Mouse (Mus musculus): ENCODE measurements around the gene Hist1h2af. TPM values are rescaled to one million over a fixed set of nuclear protein-coding genes. Genes with fewer than 3 reads are reported as not detected.

Hist1h2af gene
- total RNA-seq, 2 experiments from 2014 or later = 27.0 to 28.3 TPM

- intact Hi-C loops (cut with DNase I) = no loop called here
Measured at GRCm38 (mm10) chr13:23506819-23507515, 26.7 kb upstream of the Hist1h2af start.

GRCm38 (mm10) chr13:23510127-23510526 lies 23.6 kb upstream of the Hist1h2af start:
- no peak for DNase-seq (ENCODE audit: extremely low spot score in 1 of 2, low spot score in 2 of 2)
- intact Hi-C loops (cut with DNase I) = no loop called here

More at GRCm38 (mm10) chr13:23506819-23507515, 26.7 kb upstream of the Hist1h2af start:
- DNase-seq (ENCODE audit: extremely low spot score in 1 of 2, low spot score in 2 of 2) = peak in 1 of 2 experiments; percentile 24

- no peak for DNase-seq (ENCODE audit: extremely low spot score in 1 of 2, low spot score in 2 of 2)
- intact Hi-C loops (cut with DNase I) = no loop called here
Measured at GRCm38 (mm10) chr13:23513517-23513916, 20.2 kb upstream of the Hist1h2af start.

DNA sequence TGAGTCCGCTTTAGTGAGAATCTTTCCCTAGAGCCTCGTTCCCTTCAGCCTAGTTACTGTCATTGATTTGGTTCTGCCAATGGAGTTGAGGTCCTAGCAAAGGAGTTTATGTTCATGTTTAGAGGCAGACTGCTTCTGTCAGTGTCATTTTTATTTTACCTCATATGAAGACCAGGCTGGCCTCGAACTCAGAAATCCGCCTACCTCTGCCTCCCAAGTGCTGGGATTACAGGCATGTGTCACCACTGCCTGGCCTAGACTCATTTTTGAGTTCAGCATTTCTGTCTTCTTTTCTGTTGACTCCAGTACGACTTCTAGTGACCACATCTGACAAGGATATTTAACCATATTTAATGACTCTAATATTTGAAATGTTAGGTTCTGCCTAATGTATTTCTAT lies 18.4 kb upstream of the Hist1h2af start:
- intact Hi-C loops (cut with DNase I) = loop anchor here (5.0 kb wide), 2 partner anchors 213 to 1573 kb away; no protein-coding TSS in a partner anchor
- no peak for DNase-seq (ENCODE audit: extremely low spot score in 1 of 2, low spot score in 2 of 2)

- DNase-seq (ENCODE audit: extremely low spot score in 1 of 2, low spot score in 2 of 2) = no peak
- intact Hi-C loops (cut with DNase I) = loop anchor here (5.0 kb wide), 2 partner anchors 214 to 1574 kb away; no protein-coding TSS in a partner anchor
Measured at GRCm38 (mm10) chr13:23515826-23516620, 17.7 kb upstream of the Hist1h2af start.

GRCm38 (mm10) chr13:23516822-23517602 lies 16.7 kb upstream of the Hist1h2af start:
- intact Hi-C loops (cut with DNase I) = loop anchor here (5.0 kb wide), 2 partner anchors 215 to 1575 kb away; no protein-coding TSS in a partner anchor
- DNase-seq (ENCODE audit: extremely low spot score in 1 of 2, low spot score in 2 of 2) = peak; percentile 61 to 72

GRCm38 (mm10) chr13:23517603-23518294 lies 16.0 kb upstream of the Hist1h2af start:
- intact Hi-C loops (cut with DNase I) = loop anchor here (2.0 to 5.0 kb wide), 3 partner anchors 85 to 1575 kb away; no protein-coding TSS in a partner anchor
- DNase-seq (ENCODE audit: extremely low spot score in 1 of 2, low spot score in 2 of 2) = peak; percentile 84 to 92

- DNase-seq (ENCODE audit: extremely low spot score in 1 of 2, low spot score in 2 of 2) = no peak
- intact Hi-C loops (cut with DNase I) = loop anchor here (2.0 to 5.0 kb wide), 3 partner anchors 85 to 1576 kb away; no protein-coding TSS in a partner anchor
Measured at GRCm38 (mm10) chr13:23518295-23518603, 15.5 kb upstream of the Hist1h2af start.

DNA sequence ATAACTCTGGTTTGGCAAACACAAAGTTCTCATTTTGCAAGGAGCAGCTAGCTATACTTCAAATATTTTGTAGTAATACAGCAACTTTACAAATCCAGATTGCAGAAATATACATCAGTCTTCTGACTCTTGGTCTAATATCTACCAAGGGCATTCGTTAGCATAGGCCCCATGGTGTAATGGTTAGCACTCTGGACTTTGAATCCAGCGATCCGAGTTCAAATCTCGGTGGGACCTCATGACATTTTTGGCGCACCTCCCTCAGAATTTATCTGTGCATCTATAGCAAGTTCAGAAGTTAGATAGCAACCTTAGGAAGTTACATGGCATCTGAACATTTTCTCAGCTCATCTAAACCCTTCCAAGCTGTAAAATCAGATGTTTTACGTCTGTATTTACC lies 14.8 kb upstream of the Hist1h2af start:
- intact Hi-C loops (cut with DNase I) = loop anchor here (2.0 to 5.0 kb wide), 3 partner anchors 86 to 1577 kb away; no protein-coding TSS in a partner anchor

DNA sequence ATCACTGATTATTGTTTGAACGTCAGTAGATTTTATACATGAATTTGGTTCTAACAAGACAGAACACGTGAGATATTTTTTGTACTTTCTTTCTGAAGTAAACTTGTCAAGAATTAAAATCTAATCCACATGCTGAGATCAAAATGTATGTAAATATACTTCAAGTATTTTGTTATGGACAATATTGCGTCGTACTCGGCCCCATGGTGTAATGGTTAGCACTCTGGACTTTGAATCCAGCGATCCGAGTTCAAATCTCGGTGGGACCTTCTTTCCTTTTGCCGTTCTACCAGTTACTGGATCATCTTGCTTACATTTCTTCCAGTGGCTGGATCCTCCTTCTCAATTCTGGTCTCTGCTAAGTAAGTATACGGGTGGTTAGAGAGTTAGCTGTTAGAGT lies 14.3 kb upstream of the Hist1h2af start:
- DNase-seq (ENCODE audit: extremely low spot score in 1 of 2, low spot score in 2 of 2) = peak; percentile 67 to 86
- intact Hi-C loops (cut with DNase I) = loop anchor here (2.0 to 5.0 kb wide), 3 partner anchors 87 to 1577 kb away; no protein-coding TSS in a partner anchor

More for the DNA sequence above, 14.8 kb upstream of the Hist1h2af start:
- peak; percentile 61 to 77 for DNase-seq (ENCODE audit: extremely low spot score in 1 of 2, low spot score in 2 of 2)

GRCm38 (mm10) chr13:23521703-23522102 lies 12.0 kb upstream of the Hist1h2af start:
- intact Hi-C loops (cut with DNase I) = loop anchor here (5.0 kb wide), 1 partner anchor 1494 kb away; no protein-coding TSS in a partner anchor
- DNase-seq (ENCODE audit: extremely low spot score in 1 of 2, low spot score in 2 of 2) = peak; percentile 66 to 75

GRCm38 (mm10) chr13:23523976-23524375 lies 9.7 kb upstream of the Hist1h2af start:
- intact Hi-C loops (cut with DNase I) = loop anchor here (5.0 kb wide), 1 partner anchor 1497 kb away; no protein-coding TSS in a partner anchor
- DNase-seq (ENCODE audit: extremely low spot score in 1 of 2, low spot score in 2 of 2) = no peak

DNA sequence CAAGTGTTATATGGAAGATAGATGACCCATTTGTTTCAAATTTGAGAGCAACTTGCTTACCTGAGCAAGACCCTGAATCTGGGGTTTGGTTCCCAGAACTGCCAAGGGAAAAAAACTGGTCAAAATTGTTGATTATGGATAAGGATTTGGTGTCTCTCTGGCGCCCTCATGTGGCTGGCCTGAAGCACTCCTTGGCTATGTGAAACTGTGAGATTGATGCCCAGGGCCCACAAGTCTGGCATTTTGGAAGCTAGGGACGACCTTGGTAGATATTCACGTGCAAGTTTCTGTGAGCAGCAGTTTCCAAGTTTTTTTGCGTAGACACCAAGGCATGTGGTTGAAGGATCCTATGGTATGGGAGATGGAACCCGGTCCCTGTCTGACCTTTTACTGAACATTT lies 9.1 kb upstream of the Hist1h2af start:
- intact Hi-C loops (cut with DNase I) = loop anchor here (5.0 kb wide), 1 partner anchor 1497 kb away; no protein-coding TSS in a partner anchor
- peak in 1 of 2 experiments; percentile 81 for DNase-seq (ENCODE audit: extremely low spot score in 1 of 2, low spot score in 2 of 2)

DNA sequence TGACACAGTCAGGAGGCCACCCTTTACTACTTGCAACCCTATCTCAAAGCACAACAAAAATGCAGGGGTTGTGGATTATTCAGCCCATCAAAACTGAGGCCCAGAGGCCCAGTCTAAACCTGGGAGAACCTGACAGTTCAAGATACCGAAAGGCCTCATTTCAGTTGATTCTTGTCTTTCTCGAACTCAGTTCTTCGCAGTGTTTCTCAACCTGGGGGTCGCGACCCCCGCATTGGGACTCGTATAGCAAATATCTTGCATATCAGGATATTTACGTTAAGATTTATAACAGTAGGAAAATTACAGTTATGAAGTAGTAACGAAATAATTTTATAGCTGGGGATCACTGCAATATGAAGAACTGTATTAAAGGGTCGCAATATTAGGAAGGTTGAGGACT lies 7.8 kb upstream of the Hist1h2af start:
- intact Hi-C loops (cut with DNase I) = no loop called here
- no peak for DNase-seq (ENCODE audit: extremely low spot score in 1 of 2, low spot score in 2 of 2)

- intact Hi-C loops (cut with DNase I) = no loop called here
- DNase-seq (ENCODE audit: extremely low spot score in 1 of 2, low spot score in 2 of 2) = peak; percentile 85 to 92
Measured at GRCm38 (mm10) chr13:23526312-23526711, 7.4 kb upstream of the Hist1h2af start.

DNA sequence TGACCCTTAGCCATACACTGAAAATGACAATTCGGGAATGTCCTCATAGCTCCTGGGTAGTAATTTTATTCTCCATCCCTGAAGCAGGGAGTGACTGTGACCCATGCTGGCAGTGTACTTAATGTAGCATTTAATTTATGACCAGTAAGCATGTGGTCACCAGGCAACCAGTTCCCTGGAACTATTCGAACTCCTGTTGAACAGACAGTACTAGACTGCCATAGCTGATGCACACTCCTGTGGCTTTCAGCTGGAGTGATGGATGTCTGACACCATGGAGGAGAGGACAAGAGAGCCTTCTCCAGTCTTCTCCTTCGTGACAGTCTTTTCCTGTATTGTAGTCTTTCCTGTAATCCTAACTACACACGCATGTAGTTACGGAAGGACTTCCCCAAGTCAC lies 4.7 kb upstream of the Hist1h2af start:
- no peak for DNase-seq (ENCODE audit: extremely low spot score in 1 of 2, low spot score in 2 of 2)
- intact Hi-C loops (cut with DNase I) = no loop called here

GRCm38 (mm10) chr13:23529480-23530165 lies 4.1 kb upstream of the Hist1h2af start:
- DNase-seq (ENCODE audit: extremely low spot score in 1 of 2, low spot score in 2 of 2) = no peak
- intact Hi-C loops (cut with DNase I) = no loop called here

Data from left cerebral cortex, postnatal 10 days (tissue).